Mouse (Mus musculus): Measurements from ENCODE around the gene Fgd2.
"Not testable (repeated sequence)": the region's sequence is repeated elsewhere in the genome, so short reads cannot be mapped to it uniquely, and the experiment has no call there.

The Fgd2 gene

DNA sequence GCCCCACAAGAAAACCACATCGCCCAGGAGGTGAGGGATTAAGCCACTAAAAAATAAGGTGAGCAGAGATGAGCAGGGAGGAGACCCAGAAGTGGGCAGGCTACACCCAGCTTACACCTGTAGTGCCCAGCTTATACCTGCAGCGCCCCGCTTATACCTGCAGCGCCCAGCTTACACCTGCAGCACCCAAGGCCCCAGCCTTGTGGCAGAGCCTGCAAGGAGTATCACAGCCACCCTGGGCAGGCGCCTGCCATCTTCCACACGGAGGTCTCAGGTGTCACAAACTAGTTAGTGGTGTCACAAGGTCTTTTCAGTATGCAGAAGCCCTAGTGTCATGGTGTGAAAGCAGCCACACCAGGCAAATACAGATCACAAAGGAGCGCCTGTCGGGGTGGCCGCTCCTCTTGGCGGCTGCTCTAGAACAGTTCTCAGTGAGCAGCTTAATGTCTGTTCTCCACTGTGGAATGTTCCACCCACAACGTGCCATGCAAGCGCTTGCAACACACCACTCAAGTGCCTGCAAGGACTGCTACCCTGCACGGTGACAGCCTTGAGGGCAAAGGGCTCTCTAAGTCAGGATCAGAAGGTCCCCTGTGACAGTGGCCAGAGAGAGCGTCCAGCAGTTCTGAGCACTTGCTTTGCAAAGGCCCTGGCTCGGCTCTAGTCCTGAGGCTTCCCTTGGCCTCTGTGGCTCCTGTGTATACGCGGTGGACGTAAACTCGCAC is 24.3 kb upstream of the Fgd2 start:
- DNase-seq (ENCODE audit: low spot score): no peak

DNA sequence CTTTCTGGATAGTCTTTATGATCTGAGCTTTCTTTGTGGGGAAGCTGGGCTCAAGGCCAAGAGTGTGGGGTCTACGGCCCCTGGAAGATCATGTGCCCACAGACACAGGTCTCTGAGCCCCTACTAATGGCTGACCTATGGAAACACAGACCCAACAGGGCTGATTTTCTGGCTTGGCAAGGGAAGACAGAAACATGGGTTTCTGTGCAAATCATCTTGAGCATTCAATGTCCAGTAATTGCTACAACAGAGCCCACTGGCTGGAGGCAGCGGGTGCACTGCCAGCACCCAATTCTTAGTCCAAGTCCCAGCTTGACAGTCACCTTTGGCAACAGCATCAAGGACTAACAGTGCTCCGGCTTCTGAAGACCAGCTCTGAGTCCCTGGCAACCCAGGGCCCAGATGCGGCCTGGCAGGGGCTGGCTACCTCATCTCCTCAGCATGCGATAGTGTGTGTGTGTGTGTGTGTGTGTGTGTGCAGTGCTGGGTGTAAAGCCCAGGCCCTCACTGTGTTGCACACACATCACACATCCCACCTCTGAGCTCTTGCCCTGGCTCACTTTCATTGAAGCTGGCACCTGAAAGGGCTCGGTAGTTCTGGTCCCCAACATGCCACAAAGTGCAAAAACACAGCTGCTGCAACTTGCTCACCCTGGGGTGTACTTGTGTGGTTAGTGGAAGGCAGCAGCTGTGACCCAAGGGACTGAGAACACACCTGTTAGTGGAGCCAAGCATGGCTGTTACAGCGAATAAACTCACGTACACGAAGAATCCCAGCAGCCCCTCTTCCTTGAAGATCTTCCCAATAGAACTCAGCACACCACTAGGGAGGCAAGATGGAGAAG is 22.5 kb upstream of the Fgd2 start:
- no peak for DNase-seq (ENCODE audit: low spot score)

DNA sequence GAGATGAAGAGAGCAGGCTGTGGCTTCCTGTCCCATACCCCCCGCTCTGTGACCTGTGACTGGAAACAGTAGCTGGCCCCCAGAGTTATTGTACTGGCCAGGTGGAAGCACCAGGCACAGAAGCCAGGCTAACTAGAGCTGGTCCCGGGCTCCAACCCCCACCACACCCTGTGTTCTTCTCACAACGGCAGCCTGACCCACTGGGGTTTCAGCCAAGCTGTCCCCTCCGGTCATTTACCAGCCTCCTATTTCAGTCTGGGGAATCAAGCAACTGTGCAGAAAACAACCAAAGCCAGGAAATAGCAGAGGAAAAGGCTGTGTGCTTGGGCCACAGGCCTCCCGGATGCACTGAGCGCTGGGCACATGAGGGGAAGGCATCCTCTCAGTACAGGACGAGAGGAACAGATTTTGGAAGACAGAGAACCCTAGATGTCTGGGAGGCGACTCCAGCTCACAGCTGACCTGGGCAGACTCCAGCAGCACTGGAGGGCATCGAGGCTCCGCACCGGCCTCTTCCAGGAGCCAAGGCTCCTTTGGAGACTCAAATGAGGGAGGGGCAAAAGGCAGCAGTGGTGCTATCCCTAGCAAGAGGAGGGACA is 21.4 kb upstream of the Fgd2 start:
- no peak for DNase-seq (ENCODE audit: low spot score)

DNA sequence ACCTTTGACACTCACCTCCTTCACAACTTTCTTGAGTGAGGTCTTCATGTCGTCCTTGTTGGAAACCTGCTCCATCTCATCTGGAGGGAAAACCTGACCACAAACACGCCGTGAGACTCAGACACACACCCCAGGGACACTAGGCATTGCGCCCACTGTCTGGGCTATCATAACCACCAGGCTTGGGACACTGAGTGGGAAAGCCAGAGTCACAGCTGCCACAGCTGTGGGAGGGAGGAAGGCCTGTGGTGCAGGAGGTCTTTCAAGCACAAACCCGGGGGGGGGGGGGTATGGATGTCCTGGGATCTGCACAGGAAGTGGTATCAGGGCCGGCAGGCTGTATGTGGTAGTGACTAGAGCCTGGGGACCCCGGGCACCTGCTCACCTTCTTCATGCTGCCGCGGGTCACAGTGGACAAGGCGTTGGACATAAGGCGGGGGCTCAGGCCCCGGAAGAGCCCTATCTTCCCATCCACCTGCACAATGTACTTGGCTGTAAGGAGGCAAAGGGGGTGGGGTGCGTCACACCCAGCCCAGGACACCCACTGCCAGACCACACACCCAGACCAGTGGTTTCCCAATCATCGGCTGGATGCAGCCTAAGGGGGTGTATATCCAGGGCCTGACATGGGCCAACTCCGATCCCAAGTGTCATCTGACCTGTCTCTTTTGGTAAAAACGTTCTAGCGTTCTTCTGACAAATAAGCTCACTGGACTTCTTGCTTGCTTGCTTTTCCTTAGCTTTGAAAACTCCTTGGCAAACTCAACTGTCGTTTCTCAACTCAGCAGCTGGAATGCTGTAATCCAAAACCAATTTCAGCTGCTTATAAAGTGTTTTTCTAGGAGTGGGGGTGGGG is 20.1 kb upstream of the Fgd2 start:
- DNase-seq (ENCODE audit: low spot score): no peak

DNA sequence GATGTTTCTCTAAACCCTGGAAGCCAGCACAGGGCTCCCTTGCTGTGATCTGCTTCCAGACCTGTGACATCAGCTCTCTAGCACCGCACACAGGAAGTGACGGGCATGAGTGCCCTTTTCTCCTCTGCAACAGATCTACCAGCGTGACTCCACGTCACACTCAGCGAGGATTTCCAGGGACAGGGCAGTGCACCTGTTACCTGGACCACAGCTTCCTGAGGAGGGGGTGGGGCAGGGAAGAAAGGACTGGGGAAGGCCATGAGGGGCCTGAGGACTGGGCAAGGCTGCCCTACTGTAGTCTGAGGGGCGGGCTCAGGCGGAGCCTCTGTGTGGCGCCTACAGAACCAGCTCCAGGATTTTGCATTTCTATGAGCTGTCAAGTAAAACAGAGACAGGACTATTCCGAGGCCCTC is 19.1 kb upstream of the Fgd2 start:
- DNase-seq (ENCODE audit: low spot score): no peak

DNA sequence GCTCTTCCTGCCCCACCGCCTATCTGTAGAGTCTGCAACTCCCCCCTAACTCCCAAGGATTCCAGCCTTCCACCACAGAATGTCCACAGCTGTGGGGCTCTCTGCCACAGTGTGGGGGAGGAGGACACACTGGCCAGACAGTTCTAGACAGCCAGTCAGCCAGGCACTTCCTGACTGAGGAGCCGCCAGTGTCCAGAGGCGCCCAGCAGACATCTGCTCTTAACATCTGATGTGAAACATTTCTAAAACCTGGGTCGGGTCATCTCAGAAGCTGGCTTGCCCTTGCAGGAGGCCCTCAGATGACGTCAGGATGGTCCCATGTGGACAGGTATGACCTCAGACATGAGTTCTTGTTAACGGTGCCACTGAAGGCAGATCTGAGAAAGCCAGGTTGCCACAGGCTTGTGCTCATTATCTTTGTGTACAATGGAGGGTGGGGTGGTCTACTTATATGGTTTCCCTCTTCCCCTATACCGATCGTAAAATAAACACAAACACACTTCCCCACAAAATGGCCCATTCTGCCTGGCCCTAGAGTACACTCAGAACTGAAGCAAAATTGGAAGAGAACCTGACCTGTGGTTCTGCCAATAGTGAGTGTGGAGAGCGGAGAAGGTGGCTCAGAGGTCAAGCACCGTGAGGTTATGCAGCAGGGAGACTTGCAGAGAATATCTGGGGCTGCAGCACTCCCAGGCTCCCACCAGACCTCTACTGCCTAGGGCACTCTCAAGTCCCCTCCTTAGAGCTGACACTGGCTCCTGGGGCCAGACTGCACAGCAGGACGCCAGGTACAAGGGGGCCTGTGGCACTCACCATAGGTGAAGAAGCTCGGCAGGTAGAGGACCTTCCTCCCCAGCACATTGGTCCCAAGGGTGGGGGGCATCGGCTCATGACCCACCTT is 18.5 kb upstream of the Fgd2 start:
- DNase-seq (ENCODE audit: low spot score): peak; percentile 64

DNA sequence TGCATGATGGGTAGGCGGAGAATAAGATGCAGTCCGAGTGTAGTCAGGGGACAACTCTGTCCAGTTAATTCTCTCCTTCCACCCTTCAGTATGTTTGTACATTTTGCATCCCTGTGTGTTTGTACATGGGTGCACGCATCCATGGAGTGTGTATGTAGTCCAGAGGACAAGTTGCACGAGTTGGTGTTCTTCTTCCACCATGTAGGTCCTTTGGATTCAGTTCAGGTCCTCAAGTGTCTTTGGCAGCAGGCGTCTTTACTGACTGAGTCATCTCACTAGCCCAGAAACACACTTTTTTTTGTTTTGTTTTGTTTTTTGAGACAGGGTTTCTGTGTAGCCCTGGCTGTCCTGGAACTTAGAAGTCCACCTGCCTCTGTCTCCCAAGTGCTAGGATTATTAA is 17.5 kb upstream of the Fgd2 start:
- no peak for DNase-seq (ENCODE audit: low spot score)

DNA sequence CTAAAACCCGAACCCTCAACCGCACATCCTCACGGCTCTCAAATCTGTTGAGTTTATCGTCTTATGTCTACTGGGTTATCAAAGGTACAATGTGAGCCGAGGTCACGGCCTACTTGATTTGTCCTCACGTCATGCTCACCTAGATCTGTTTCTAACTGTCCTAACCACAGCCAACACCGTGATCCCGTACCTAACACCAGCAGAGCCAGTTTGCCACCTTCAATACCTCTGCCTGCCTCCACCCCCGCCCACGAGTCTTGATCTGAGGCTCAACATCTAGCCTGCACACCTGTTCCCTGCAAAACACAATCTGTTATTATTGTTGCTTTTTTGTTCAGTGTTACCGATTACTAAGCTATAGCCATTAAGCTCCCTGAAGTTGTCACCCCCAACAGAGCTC is 15.4 kb upstream of the Fgd2 start:
- no peak for DNase-seq (ENCODE audit: low spot score)

DNA sequence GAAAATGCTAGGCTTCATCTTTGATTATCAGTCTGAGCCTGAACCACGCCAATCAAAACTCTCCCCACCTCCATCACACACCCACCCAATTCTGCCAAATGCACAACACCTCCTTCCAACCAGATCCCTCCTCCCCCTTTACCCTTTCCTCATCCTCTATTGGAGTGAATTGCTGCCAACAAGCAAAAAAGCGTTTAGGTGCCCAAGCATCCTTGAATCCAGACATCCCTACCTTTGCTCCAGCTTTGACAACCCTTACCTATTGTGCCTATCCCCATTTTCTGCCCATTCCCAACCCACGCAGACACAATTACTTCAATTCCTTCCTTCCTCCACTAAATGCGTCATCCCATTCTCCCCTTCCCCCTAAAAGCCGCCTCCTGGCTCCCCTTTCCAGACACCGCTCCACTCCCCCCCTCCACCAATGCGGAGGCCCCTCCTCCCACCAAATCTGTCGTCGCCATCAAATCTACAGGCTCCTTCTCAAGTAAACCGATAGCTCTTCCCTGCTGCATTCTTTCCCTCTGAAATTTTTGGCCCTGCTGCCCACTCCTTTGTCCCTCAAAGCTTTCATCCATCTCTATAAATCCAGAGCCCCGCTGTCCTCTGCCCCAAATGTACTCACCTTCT is 14.1 kb upstream of the Fgd2 start:
- no peak for DNase-seq (ENCODE audit: low spot score)

DNA sequence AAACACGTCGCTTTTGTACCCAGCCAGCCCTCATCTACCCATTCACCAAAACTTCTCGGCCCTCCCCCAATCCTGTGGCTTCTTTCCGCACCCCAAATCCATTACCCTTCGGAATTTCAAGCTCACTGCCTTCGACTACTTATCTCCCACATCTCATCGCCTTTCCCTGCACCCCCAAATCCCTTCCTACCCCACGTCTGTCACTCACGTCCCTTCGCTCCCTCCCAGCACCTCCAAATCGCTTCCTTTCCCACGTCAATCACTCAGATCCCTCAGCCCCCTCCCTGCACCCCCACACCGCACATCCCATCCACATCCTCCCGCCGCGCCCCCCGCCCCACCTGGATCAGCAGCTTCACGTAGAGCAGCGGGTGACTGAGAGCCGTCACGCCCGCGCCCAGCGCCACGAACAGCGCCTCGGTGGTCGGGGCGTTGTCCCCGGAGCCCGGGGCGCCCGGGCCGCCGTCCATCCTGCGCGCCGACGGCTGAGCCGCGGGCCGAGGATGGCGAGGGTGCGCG is 13.5 kb upstream of the Fgd2 start:
- DNase-seq (ENCODE audit: low spot score): no peak

DNA sequence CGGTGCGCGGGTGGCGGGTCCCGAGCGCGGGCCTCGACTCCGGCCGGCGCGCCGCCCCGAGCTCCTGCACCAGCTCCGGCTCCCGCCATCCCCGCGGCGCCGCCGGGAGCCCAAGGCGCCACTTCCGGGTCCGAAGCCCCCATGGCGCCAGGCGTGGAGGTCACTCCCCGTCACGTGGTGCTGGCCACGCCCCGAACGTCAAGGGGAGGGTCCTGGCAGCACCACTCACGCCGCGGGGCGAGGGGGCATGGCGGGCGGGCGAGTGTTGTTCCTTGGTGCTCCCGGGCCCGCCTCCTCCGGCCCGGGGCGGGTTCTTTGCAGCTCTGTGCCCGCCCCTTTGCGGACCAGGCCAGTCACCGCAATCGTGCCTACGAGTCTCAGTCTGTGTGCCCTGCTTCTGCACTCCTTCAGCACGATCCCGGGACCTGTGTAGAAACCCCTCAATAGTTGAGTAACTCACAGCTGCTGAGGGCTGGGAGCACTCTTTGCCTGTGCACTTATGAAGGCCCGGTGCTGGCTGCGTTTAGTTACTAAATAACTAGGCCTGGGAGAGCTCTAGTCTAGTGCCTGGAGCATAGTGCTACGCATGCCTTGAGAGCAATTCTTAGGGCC is 13.0 kb upstream of the Fgd2 start, which contains the start of gene Mtch1:
Mtch1 (minus strand) TSS at position 290 of the 612 bp plus-strand sequence.
- DNase-seq (ENCODE audit: low spot score): peak; percentile 100

DNA sequence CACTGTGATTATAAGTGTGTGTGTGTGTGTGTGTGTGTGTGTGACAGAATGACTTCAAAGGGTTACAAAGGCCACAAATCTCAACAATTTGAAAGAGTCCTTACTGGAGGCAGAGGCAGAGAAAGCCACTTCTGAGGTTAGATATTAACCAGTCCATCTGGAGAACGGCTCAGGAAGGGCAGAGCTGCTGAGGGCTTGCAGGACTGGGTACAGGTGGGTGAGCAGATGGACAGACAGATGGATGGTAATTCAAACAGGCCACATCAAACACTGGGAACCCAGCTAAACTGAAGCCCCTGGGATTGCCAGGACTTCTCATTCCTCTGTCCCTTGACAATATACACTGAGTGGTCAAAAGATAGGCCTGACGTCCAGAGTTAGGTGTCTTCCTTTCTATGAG is 11.7 kb upstream of the Fgd2 start:
- DNase-seq (ENCODE audit: low spot score): no peak

DNA sequence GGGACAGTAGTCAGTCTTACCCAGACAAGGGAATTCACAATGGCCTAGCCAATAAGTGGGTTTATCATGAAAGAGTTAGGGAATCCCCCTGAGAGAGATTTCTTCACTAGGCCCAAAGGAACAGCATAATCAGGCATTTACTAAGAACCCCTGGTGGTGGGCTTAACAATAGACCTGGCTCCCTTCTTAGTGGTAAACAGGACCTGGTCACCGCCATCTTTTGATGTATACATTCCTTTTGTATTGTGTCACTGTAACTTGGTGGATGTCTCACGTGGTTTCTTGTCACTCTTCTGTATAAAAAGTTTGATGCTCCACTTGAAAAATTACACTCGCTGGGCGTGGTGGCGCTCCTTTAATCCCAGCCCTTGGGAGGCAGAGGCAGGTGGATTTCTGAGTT is 9.7 kb upstream of the Fgd2 start:
- DNase-seq (ENCODE audit: low spot score): not testable (repeated sequence)

DNA sequence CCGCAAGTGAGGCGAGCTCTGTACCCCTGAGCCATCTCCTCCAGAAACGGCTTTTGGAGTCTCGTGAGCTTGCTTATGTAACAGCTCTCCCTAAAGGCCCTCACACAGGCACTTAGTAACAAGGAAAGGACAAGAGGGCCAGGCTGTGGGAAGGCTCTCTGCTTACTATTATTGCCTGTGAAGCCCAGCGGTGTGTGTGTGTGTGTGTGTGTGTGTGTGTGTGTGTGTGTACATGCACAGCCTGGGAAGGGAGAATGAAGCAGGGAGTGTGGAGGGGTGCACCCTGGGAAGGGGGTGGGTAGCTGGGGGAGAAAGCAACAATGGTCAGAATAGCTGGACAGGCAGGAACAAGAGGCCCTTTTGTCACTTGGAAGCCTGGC is 5.3 kb upstream of the Fgd2 start:
- DNase-seq (ENCODE audit: low spot score): no peak

DNA sequence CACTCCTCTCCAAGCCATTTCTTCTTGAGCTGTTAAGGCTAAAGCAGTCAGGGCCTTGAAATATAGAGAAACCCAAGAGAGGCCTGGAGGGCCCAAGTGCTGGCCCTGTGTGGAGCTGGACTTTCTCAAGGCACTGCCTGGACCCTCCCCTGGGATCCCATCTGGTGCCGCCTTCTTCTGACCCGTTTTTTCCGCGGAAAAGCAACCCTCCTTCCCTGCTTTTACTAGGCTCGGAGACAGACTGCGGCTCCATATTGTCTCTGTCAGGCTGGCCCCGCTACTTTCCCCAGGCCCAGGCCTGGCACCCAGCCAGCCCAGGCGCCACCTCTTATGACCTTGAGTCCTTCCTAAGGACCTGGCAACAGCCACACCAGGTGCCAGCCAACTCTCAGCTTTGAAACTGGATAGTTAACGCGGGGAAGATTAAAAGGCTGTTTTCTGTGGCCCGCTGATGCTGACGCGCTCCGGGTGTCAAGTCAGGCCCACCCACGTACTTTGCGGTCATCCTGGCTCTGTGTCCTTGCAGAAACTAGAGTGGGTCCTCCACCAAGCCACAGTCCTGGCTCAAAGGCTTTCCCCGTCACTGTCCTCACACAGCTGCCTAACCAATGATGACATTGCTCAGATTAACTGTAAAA is 4.8 kb upstream of the Fgd2 start:
- DNase-seq (ENCODE audit: low spot score): peak; percentile 77

DNA sequence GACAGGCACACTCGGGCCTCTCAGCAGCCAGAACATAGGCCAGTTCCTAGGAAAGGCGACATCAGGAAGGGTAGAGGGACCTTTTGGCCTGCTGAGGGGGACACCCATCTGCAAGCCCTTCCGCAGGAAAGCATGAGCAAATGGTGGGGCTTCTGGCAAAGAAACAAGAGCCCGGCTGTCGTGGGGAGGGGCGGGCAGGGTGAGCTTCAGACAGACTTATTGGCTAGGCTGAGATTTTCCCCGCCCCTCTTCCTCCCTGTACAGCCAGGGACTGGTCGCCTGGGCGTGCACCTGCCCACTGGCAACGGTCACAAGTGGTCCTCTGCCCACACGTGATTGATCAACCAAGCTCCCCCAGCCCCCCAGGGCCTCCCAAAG is 4.2 kb upstream of the Fgd2 start:
- DNase-seq (ENCODE audit: low spot score): peak; percentile 68

DNA sequence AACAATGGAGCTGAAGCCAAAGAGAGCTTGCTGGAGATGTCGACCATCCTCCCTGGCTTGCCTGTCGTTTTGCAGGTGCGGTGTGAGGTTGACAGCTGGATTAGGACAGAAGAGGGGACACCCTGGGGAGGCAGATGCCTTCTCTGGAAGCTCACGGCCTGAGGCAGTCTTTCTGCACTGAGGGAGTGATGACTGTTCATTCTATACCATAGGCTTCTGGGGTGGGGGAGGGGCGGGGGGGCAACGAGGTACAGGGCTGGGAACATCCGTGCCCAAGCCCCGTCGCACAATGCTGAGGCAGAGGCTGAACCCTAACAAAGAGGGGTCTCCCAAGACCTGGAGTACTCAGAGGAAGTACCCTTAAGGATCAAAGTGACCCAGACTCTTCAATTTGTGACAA is 3.8 kb upstream of the Fgd2 start:
- DNase-seq (ENCODE audit: low spot score): no peak

DNA sequence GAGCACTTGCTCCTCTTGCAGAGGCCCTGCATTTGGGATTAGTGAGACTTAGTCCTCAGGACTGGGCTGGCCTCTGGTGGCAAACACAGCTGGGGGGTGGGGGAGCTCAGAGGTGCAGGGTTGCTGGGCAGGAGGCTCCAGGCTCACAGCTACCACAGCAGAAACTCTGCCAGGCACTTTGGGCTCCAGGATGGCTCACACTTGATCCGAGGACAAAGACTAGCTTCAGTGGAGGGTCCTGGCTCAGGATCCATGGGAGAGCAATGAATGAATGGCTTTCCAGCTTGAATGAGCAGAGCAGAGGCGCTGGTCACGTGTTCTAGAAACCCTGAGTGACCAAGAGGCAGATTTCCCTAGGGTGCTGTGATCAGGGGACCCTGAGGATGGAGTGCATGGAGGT is 1.8 kb upstream of the Fgd2 start:
- DNase-seq (ENCODE audit: low spot score): no peak

DNA sequence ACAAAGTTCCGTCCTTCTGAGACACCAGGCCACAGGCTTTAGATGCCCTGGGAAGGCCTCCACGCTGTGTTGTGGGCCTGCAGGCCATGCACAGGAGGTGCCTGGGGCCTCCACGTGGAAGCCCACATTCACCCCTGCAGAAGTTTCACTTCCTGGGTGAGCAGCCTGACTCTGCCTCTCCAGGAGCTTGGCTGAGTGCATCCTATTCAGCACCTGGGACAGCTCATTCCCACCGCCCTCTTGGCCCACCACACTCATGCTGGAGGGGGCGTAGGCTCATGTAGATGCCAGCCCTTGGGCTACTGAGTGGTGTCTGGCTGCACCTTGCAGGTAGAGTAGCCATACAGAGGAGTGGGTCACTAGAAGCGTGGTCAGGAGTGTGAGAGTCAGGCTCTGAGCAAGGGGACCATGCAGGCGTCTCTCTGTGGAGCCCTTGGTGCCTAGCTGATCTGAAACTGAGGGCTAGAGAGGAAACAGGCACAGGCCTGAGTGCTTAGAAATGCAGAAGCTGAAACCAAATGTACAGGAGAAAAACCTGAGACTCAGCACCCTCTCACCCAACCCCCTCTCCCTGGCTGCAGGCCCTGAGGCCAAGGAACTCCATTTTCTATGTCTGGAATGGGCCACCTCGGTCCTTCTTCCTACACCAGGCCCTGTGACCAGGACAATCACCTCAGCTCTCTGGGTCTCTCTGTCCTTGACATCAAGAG is 1.4 kb downstream of the Fgd2 start:
- DNase-seq (ENCODE audit: low spot score): no peak

Data from ovary, postnatal 36 days (tissue).